Mouse (Mus musculus) B cell, adult 67 days (primary cell): ENCODE data around the gene Clba1. TPM values are rescaled to one million over a fixed set of nuclear protein-coding genes. Genes with fewer than 3 reads are reported as not detected.

Experiments used
- total RNA-seq, 2 experiments: library from RNA; stranded (reverse); gene quantifications; 4 replicates each; pipeline ENCODE4 v1.2.4; 2023

Gene Clba1
- total RNA-seq, result 1 to 10 TPM; 1.3 to 1.6 TPM

DNA sequence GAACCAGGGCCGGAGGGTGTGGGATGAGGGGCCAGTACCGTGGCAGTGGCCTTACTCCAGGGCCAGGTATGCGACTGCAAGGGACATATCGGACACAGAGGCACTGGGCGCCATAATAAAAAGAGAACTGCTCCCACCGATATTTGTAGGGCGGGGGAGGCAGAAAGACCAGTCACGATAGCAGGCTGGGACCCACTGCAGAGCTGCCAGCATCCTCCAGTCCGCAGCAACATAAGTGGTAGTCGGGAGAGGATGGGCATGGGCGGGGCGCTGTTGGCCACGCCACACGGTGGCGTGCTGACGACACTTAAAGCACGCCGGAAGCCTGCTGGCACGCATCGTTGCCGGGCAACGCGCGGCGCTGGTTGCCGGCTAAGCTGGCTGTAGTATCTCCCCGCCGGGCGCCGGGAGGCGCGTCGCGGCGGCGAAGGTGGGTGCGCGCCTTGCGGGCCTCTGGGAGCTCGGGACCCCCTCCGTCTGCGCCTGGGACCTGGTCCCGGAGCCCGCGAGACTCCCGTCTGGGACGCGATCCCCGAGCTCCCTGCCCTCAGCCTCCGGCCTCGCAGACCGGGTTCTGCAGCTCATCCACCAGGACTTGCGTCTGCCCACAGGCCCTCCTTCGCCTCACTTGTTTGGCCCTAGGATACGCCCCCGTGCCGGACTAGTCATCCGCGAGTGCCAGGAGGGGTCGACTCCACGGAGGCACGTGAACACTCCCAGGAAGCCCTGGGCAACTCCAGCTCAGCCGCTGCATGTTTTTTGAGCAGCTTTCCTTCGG lies at the start of gene Clba1:
TSS of gene Clba1 (plus strand) at position 351 of the 778 bp plus-strand sequence.

DNA sequence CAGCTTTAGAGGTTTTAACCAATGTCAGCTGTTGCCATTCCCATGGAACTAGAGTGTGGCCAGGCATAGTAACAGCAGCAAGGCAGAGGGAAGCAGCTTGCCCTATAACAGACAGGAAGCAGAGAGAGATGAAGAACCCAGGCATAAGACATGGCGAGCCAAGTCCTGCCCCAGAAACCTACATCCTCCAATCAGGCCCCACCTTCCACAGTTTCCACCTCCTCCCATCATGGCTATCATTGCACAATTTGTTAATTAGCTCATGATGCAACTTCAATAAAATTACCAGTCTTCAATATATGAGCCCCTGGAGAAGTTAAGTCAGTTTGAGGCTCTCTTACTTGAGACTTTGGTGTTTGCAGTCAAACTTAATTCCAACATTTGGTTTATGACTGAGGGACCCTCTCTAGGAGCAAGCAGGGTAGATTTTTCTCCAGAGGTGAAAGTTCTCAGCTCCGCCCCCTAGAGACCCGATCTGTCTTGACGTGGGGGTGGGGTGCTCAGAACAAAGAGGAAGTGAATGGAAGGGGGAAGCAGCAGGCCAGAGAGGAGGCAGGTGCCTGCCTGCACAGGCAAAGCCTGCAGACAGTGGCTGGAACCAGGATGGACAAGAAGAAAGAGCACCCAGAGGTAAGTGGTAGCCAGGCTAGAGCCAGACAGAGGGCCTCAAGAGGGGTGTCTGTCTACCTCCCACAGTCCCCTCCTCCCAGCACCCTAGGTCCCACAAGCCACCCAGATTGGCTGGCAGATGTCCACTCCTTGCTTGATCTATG lies 48.4 kb upstream of the Clba1 start, which contains the start of gene Pld4:
TSS of gene Pld4 (plus strand) at position 502 of the 773 bp plus-strand sequence.

DNA sequence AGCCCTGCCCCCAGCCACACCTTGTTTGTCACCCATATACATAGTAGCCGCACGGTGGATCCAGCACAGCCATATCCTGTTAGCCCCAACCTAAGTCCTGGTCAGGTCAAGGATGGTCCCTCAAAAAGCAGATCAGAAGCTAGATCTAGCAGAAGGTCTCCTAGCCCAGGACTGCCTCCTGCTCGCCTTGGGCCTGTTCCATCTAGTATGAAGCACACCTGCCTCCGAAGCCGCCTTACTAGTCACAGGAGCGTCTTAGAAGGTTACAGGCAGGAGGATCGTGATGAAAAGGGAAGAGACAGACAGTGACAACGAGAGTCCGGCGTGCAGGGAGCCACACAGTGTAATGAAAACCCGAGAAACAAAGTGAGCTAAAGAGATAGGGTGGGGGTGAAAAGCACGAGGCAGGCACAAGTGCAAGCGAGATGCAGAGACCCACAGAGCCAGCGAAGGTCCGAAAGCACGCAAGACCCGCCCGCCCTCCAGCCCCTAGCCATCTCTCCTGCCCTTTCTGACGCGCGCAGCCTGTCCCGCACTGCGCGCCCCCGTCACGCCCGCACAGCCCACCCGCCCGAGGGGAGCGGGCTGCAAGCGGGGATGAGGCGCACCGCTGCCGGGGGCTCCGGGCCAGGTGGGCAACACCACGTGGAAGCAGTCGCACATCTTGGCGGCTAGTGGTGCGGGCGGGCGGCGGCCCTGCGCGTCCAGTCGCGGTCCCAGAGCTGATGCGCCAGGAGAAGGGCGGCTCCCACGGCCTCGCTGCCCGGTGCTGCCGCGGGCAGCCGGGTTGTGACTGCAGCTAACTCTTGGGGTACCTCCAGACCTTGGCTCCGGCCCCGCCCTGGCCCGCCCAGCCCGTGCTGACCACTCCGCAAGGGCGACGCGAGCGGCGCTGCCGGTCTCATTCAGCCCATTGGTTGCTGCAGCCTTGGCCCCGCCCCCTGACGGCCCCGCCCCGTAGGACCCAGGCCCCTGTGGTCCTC lies 6.6 kb upstream of the Clba1 start, which contains the start of gene Ahnak2:
TSS of gene Ahnak2 (minus strand) at position 794 of the 983 bp plus-strand sequence.

DNA sequence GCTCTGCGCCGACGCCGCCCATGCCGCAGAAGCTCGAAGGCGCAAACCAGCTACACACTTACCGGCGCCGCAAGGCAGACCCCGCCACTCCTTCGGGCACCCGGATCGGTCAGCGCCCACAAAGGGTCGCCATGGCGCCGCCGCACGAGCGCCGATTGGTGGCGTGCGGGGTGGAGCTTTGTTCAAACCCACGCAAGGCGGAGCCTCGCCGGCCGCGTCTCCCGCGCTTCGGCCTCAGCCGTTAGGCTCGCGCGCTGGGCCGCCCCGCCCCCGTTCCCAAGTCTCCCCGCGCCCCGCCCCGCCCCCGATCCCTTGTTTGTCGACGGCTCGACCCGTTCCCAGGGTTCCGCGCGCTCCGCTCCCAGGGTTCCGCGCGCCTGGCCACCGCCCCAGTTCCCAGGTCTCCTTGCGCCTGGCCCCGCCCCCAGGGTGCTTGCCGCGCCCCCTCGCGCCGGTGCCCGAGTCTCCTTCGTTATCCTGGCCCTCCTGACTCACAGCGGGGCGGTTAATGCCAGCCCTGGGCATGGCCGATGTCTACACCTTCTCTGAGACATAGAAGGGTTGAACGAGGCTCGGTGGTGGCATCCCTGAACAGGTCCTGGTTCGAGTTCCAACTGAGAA lies 20.6 kb downstream of the Clba1 start, which contains the start of gene Cdca4:
TSS of gene Cdca4 (minus strand) at position 180 of the 621 bp plus-strand sequence.

Other genes with a start within 250 kb of the Clba1 start
- 10 to 100 TPM; 26.3 to 26.8 TPM for gene Inf2, start 220.2 kb upstream of the Clba1 start, total RNA-seq
- gene Adssl1, start 188.9 kb upstream of the Clba1 start, total RNA-seq, result 1 to 10 TPM; 4.5 to 8.2 TPM
- 10 to 100 TPM; 21.2 to 37.6 TPM for gene Siva1, start 164.3 kb upstream of the Clba1 start, total RNA-seq
- 100 to 1,000 TPM; 105 to 106 TPM for gene Akt1, start 134.1 kb upstream of the Clba1 start, total RNA-seq
- gene Zbtb42, start 130.1 kb upstream of the Clba1 start, total RNA-seq, result 1 to 10 TPM; 2.3 to 3.3 TPM
- gene Cep170b, start 88.5 kb upstream of the Clba1 start, total RNA-seq, result 10 to 100 TPM in 1 of 2 experiments, 1 to 10 TPM in 1; 6.8 to 13.9 TPM
- 100 to 1,000 TPM; 377 to 378 TPM for gene Pld4, start 48.3 kb upstream of the Clba1 start, total RNA-seq
- under 1 TPM; 0.12 to 0.26 TPM for gene Ahnak2, start 6.3 kb upstream of the Clba1 start, total RNA-seq
- 10 to 100 TPM; 29.2 to 31.9 TPM for gene Cdca4, start 20.5 kb downstream of the Clba1 start, total RNA-seq
- gene Gpr132, start 59.3 kb downstream of the Clba1 start, total RNA-seq, result 10 to 100 TPM; 47.5 to 55.4 TPM
- 1 to 10 TPM in 1 of 2 experiments, under 1 TPM in 1; 0.77 to 3.4 TPM for gene Jag2, start 120.8 kb downstream of the Clba1 start, total RNA-seq
- gene Nudt14, start 133.2 kb downstream of the Clba1 start, total RNA-seq, result 10 to 100 TPM; 13.0 to 14.9 TPM
- 10 to 100 TPM; 13.3 to 14.4 TPM for gene Btbd6, start 167.5 kb downstream of the Clba1 start, total RNA-seq
- gene Brf1, start 191.8 kb downstream of the Clba1 start, total RNA-seq, result 100 to 1,000 TPM; 167 to 174 TPM
- gene Pacs2, start 205.6 kb downstream of the Clba1 start, total RNA-seq, result 10 to 100 TPM; 33.5 to 35.0 TPM